Mouse (Mus musculus): ENCODE results near the gene Vangl1. TPM values are rescaled to one million over a fixed set of nuclear protein-coding genes. Genes with fewer than 3 reads are reported as not detected.

Vangl1 gene
- 26.5 and 32.8 TPM in 2 replicates for polyA plus RNA-seq (2016; fragmentation: Nextera tagmentation; extraction: Ambion mirVana)

DNA sequence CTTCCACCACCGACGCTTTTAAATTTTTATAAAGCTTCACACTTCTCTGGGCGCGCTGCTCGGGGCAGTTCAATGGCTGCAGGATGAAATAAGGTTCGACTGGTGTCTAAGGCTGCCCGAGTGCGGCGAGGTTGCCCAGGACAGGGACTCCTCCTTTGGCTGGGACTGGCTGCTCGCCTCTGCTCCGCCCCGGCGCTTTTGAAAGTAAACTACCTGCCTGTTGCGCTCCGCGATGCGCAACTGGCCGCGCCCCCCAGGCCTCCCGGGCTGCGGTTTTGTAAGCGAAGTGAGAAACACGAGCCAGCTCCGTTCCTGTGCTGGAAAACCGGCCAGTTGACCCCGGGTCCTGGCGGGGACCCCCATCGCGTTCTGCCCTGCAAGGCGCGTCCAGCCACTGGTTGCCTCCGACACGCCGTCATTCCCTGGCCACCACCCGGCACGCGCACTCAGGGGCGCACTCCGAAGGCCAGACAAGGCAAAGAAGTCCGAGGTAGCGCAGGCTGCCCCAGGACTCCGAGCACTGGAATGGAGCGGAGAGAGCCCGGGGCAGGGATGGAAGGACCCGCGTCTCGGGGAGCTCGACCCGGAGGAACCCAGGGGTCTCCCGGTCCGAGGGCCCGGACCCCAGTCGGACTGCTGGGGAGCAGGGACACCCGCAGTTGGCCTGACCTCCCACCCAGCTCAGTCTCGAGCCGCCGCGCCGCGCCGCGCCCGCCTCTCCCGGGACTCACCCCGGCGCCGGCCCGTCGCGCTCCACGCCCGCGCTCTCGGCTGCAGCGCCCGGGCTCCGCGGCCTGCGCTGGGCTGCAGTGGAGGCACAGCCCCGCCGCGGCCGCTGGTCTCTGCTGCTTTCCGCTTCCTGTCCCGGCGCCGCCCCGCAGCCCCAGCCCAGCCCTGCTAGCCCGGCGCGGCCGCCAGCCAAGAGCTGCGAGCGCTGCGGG lies at the start of gene Vangl1:
Gene Vangl1, minus strand, starts transcription at position 913 of the 941 bp plus-strand sequence.
- 2% methylated on average over 88 of the region's 95 CpGs for WGBS
- H3K9me3 ChIP-seq: no peaks in the 10 kb centered on the region
- no peaks in the 10 kb centered on the region for H3K36me3 ChIP-seq
- H3K4me3 ChIP-seq: peak within 1 kb of the TSS; percentile 86
- peaks cover 63% of the 10 kb centered on the region for H3K4me1 ChIP-seq
- peak; percentile 85 for DNase-seq (ENCODE audit: low spot score)
- H3K27me3 ChIP-seq (ENCODE audit: insufficient read depth, poor library complexity, severe bottlenecking): peaks cover 4% of the 10 kb centered on the region; the same call in 1 of the 2 replicates
- peak within 1 kb of the TSS; percentile 96 for H3K27ac ChIP-seq

DNA sequence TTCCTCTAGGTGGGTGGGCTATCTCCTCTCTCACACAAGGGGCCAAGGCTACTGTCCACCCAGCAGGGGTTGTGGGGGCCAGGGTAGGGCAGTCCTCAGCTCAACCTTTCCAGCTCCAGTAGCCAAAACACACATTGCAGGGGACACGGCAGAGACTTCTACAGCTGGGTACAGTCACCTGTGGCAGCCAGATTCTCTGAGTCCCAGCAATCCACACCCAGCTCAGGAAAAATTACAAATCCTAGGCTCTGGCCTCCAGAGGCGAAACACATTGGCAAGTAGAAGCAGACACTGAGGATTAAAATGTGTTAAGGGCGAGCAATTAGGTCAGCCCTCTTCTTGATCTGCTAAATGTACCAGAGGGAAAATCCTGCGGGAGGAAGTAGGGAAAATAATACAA lies 49.1 kb upstream of the Vangl1 start:
- DNase-seq (ENCODE audit: low spot score): no peak
- 65% methylated on average over 4 of the region's 4 CpGs for WGBS
- Histone ChIP-seq H3K4me3 (no peak overlapping the region), H3K36me3 (no peaks in the 10 kb centered on the region), H3K4me1 (peaks cover 11% of the 10 kb centered on the region), H3K27me3 (ENCODE audit: insufficient read depth, poor library complexity, severe bottlenecking) (no peaks in the 10 kb centered on the region), H3K27ac (no peak overlapping the region), H3K9me3 (peaks cover 3% of the 10 kb centered on the region)

DNA sequence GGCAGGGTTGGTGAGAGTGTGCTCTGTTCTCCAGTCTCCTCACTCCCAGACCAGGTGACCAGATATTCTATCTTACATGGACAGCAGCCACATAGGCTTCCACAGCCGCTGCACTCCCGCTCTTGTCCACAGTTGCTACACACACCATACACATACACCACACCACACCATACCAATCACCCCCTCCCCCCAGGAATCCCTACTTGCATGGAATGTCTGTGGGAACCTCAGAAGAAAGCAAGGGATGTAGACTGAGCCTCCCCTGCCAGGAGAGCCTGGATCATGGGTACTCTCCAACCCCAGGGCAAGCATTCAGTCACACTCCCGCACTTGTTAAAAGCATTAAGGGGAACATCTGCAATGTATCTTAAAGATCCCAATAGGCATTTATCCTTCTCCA lies 48.4 kb upstream of the Vangl1 start:
- Histone ChIP-seq H3K4me3 (no peak overlapping the region), H3K27ac (no peak overlapping the region), H3K4me1 (peaks cover 11% of the 10 kb centered on the region), H3K9me3 (peaks cover 3% of the 10 kb centered on the region), H3K27me3 (ENCODE audit: insufficient read depth, poor library complexity, severe bottlenecking) (no peaks in the 10 kb centered on the region), H3K36me3 (no peaks in the 10 kb centered on the region)
- DNase-seq (ENCODE audit: low spot score): no peak
- 82% methylated on average over 3 of the region's 3 CpGs for WGBS

DNA sequence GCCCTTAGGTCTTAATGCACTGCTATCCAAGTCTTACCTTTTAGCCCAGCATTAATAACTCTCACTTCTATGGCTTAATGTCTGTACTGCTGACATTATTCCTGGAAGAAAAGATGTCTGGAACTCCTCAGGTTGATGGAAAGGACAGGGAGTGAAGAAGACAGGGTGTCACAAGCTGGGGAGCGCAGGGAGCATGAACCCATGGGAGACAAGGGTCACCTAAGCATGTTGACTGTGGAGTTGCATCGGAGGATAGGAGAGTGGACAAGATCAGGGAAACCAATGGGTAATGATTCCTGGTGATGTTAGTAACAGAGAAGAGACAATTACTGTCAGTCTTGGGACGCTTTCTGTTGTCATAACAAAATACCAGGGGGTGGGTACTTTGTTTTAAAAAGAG lies 46.4 kb upstream of the Vangl1 start:
- H3K4me1 ChIP-seq: peaks cover 13% of the 10 kb centered on the region
- no peak for DNase-seq (ENCODE audit: low spot score)
- WGBS: 87% methylated on average over 3 of the region's 3 CpGs

DNA sequence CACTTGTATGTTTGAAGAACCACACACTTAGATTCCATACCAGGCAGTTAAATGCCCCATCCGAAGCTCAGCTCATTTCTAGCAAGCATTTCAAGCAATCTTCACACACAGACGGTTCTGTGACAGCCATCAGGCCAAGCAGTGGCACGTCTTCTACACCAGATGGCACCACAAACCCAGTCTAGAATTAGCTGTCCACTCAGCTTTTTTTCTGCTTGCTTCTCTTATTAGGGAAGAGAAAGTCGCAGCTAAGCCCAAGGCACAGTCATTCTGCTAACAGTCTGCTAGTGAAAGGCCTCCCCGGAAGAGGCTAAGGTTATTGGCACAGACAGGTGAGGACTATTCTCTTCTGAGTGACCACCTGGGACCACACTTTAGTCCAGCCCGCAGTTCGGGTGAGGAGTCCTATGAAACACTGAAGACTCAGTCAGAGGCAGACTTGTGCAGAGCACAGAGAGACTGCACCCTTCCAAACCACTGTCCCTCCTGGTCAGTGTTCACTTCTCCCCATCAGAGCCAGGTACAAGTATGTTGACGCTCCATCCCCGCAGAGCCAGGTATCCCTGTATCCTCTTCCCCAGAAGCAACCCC lies 45.0 kb upstream of the Vangl1 start:
- WGBS: 57% methylated on average over 9 of the region's 9 CpGs

More for the DNA sequence above, 46.4 kb upstream of the Vangl1 start:
- Histone ChIP-seq H3K27ac (no peak overlapping the region), H3K36me3 (no peaks in the 10 kb centered on the region), H3K4me3 (no peak overlapping the region), H3K9me3 (peaks cover 3% of the 10 kb centered on the region), H3K27me3 (ENCODE audit: insufficient read depth, poor library complexity, severe bottlenecking) (no peaks in the 10 kb centered on the region)

DNA sequence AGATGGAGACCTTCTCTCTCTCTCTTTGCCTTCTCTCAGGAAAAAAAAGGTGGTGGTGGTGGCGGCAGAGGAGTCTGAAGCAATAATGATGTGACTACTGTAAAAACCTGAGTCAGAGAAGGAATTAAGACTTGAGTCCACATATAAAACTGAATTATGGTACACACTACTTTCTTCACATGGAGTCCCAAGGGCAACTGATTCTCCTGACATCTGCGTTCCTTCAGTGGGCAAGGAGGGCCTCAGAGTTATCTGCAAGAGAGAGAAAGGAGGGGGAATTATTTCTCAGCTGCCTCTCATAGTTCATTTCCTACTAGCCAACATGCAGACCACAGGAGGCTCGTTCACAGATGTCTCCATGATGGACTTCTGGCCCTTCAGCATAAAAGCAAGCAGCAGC lies 40.1 kb upstream of the Vangl1 start:
- Histone ChIP-seq H3K27me3 (ENCODE audit: insufficient read depth, poor library complexity, severe bottlenecking) (no peaks in the 10 kb centered on the region), H3K27ac (no peak overlapping the region), H3K9me3 (no peaks in the 10 kb centered on the region), H3K4me1 (peaks cover 7% of the 10 kb centered on the region; the same call in 1 of the 2 replicates), H3K4me3 (no peak overlapping the region), H3K36me3 (no peaks in the 10 kb centered on the region)
- 70% methylated on average over 3 of the region's 3 CpGs for WGBS
- DNase-seq (ENCODE audit: low spot score): no peak

More for the DNA sequence above, 45.0 kb upstream of the Vangl1 start:
- Histone ChIP-seq H3K4me3 (no peak overlapping the region), H3K9me3 (peaks cover 3% of the 10 kb centered on the region), H3K36me3 (no peaks in the 10 kb centered on the region), H3K27ac (no peak overlapping the region), H3K4me1 (peaks cover 18% of the 10 kb centered on the region), H3K27me3 (ENCODE audit: insufficient read depth, poor library complexity, severe bottlenecking) (no peaks in the 10 kb centered on the region)
- DNase-seq (ENCODE audit: low spot score): no peak

DNA sequence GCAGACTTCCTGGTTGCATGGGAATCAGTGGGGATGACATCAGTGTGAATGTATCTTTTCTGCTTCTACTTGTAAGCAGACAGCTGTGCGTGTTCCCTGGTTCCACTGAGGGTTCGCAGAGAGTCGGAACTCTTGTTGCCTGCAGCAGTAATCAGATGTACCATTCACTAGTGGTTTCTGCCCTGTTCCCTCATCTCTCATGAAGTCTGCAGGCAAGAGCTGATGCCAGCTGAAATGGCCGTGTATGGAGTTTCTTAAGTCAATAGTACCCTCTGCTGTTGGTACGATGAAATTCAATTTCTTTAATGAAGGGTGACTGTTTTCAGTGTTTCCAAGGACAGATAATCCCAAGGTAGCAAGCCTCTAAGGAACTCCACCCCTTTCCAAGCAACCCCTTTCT lies 38.4 kb upstream of the Vangl1 start:
- Histone ChIP-seq H3K4me1 (peaks cover 7% of the 10 kb centered on the region; the same call in 1 of the 2 replicates), H3K4me3 (no peak overlapping the region), H3K36me3 (no peaks in the 10 kb centered on the region), H3K27ac (no peak overlapping the region), H3K27me3 (ENCODE audit: insufficient read depth, poor library complexity, severe bottlenecking) (no peaks in the 10 kb centered on the region), H3K9me3 (0 out of 2 replicates have a peak, but pooled peaks cover 2% of the 10 kb centered on the region)
- DNase-seq (ENCODE audit: low spot score): no peak
- WGBS: 45% methylated on average over 5 of the region's 5 CpGs

DNA sequence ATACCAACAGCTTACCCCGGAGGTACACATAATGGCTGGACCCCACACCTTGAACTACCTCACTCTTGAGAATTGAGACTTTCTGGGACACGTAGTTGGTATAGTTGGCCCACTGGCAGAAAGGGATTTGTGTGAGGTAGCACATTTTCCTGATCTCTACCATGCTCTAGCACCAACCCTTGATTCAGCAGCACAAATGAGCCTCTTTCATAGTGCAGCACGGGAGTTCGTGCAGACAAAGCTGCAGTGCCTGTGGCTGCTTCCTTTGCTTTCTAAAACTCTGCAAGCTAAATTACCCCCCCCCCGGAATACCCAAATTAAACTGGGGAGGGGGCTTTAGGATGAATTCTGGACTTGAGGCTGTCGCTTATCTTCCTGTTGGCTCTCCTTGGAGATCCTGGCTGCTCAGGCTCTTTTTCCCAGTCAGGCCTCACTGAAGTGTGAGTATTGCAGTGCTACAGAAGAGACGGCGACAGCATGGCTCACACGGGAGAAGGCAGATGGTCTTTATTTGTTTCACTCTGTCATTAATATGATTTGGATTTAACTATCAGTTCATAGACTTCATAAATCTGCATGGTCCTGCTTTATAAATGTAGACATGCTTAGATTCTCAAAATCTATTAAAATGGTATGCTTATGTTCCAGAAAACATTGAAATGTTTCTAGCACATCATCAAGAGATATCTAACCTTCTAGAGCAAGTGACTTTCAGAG lies 27.1 kb upstream of the Vangl1 start:
- Histone ChIP-seq H3K27ac (no peak overlapping the region), H3K4me3 (no peak overlapping the region), H3K9me3 (peaks cover 5% of the 10 kb centered on the region; the same call in 1 of the 2 replicates), H3K36me3 (no peaks in the 10 kb centered on the region), H3K27me3 (ENCODE audit: insufficient read depth, poor library complexity, severe bottlenecking) (no peaks in the 10 kb centered on the region), H3K4me1 (no peaks in the 10 kb centered on the region)
- DNase-seq (ENCODE audit: low spot score): no peak
- WGBS: 82% methylated on average over 9 of the region's 9 CpGs

DNA sequence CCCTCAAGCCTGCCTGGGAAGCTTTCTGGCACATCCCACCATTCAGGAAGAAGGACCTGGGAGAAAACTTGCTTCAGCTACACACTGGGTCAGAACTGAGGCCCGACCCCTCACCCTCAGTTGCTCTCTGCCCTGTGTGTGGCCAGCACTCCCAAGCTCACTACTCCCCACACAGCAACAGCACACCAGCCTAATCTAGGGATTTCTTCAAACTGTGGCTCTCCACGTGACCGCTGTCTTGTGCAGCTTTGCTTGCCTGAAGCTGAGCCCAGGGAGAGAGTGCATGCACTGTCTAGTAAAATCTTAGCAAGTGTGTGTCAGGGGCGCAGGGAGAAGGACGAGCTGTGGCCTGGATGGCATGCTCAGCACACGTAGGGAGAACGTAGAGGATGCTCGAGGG lies 18.3 kb upstream of the Vangl1 start:
- WGBS: 83% methylated on average over 8 of the region's 8 CpGs
- Histone ChIP-seq H3K4me1 (peaks cover 6% of the 10 kb centered on the region; the same call in 1 of the 2 replicates), H3K36me3 (no peaks in the 10 kb centered on the region), H3K4me3 (no peak overlapping the region), H3K9me3 (peaks cover 2% of the 10 kb centered on the region; the same call in 1 of the 2 replicates), H3K27ac (no peak overlapping the region), H3K27me3 (ENCODE audit: insufficient read depth, poor library complexity, severe bottlenecking) (no peaks in the 10 kb centered on the region)
- DNase-seq (ENCODE audit: low spot score): peak; percentile 59

DNA sequence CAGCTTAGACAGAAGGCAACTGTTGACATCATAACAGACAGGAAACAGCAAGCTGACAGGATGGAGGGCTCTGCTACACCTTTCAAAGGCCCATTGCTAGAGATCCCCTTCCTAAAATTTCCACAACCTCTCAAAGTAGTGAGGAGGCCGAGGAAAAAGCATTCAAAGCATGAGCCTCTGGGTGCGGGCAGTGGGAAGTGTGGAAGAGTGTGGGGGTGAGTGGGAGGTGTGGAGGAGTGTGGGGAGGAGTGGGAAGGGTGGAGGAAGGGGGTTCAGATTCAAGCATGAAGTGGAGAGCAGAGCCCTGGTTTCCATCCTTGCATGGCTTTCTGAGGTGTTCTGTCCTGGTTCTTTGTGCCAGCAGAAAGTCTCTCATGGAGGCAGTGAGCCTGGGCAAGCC lies 13.8 kb upstream of the Vangl1 start:
- H3K4me1 ChIP-seq: peaks cover 14% of the 10 kb centered on the region; the same call in 1 of the 2 replicates
- 82% methylated on average over 2 of the region's 2 CpGs for WGBS
- H3K9me3 ChIP-seq: no peaks in the 10 kb centered on the region
- DNase-seq (ENCODE audit: low spot score): peak; percentile 64
- H3K36me3 ChIP-seq: no peaks in the 10 kb centered on the region
- no peak overlapping the region for H3K4me3 ChIP-seq
- no peak overlapping the region for H3K27ac ChIP-seq
- H3K27me3 ChIP-seq (ENCODE audit: insufficient read depth, poor library complexity, severe bottlenecking): no peaks in the 10 kb centered on the region

DNA sequence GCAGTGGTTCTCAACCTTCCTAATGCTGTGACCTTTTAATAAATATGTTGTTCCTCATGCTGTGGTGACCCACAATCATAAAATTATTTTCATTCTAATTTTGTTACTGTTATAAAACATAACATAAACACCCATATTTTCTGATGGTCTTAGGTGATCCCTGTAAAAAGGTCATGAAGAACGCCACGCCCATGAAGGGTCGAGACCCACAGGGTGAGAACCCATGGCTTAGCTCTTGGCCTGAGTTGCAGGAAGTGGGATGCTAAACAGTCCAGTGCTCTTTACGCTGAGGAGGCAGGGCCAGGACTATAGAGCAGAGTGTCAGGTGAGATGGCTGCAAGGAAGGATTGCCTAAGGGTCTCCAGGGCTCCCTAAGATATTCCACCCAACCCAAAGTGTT lies 10.2 kb upstream of the Vangl1 start:
- DNase-seq (ENCODE audit: low spot score): peak; percentile 36
- Histone ChIP-seq H3K9me3 (no peaks in the 10 kb centered on the region), H3K4me1 (peaks cover 10% of the 10 kb centered on the region; the same call in 1 of the 2 replicates), H3K27ac (no peak overlapping the region), H3K36me3 (no peaks in the 10 kb centered on the region), H3K27me3 (ENCODE audit: insufficient read depth, poor library complexity, severe bottlenecking) (no peaks in the 10 kb centered on the region), H3K4me3 (no peak overlapping the region)
- 85% methylated on average over 4 of the region's 4 CpGs for WGBS

DNA sequence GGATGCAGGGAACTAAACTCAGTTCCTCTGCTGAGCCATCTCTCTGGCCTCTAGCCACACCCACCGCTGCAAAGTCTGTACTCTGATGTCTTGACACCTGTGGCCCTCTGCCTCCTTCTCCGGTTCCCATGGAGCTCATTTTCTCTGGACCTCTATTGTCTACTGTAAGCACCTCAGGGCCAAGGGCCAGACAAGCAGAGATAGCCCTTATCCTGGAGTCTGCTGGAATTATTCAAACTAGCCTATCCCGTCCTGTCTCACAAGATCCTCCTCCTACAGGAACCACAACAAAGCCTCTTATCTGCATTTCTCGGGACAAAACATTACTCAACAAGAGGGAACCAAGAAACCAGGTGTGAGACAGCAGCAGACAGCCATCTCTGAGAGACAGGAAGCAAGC lies 9.8 kb upstream of the Vangl1 start:
- no peaks in the 10 kb centered on the region for H3K27me3 ChIP-seq (ENCODE audit: insufficient read depth, poor library complexity, severe bottlenecking)
- H3K27ac ChIP-seq: no peak overlapping the region
- WGBS: 32% methylated on average over 4 of the region's 4 CpGs
- H3K4me3 ChIP-seq: no peak overlapping the region
- H3K4me1 ChIP-seq: peaks cover 10% of the 10 kb centered on the region; the same call in 1 of the 2 replicates
- H3K36me3 ChIP-seq: no peaks in the 10 kb centered on the region
- DNase-seq (ENCODE audit: low spot score): peak; percentile 64
- no peaks in the 10 kb centered on the region for H3K9me3 ChIP-seq

All from heart, embryonic 10.5 days (tissue).